In genomic region chr1:178275174-178275730, GRCm38 (mm10) we compare ENCODE assay signal across 7 mouse cellular contexts. TPM values are rescaled to one million over a fixed set of nuclear protein-coding genes. Genes with fewer than 3 reads are reported as not detected.
DNase-seq lines count a peak whose midpoint lies in the region; ATAC-seq and TF ChIP-seq lines count a peak whose summit lies in the region.

No protein-coding gene starts in this region.

- DNase-seq in left cerebral cortex, adult 2 months (ENCODE audit: extremely low spot score in 1 of 2, low spot score in 2 of 2): no peak
- no peak for DNase-seq in left cerebral cortex, postnatal 10 days (ENCODE audit: extremely low spot score in 1 of 2, low spot score in 2 of 2)
- no peak for DNase-seq in forebrain, embryonic 10.5 days (ENCODE audit: extremely low spot score, low spot score)
- no peak for DNase-seq in adrenal gland, postnatal 36 days

- 54% methylated on average over 9 of the region's 9 CpGs for WGBS in forebrain, embryonic 10.5 days
- WGBS in intestine, embryonic 16.5 days: 25% methylated on average over 9 of the region's 9 CpGs
- 27% methylated on average over 9 of the region's 9 CpGs for WGBS in neural tube, embryonic 13.5 days

- H3K27me3 ChIP-seq in forebrain, embryonic 10.5 days (ENCODE audit: poor library complexity, severe bottlenecking): peaks cover 31% of the 10 kb centered on the region
- H3K27me3 ChIP-seq in intestine, embryonic 16.5 days (replicated peaks; ENCODE audit: control insufficient read depth, insufficient read depth, low read length): no peaks in the 10 kb centered on the region
- H3K27me3 ChIP-seq in neural tube, embryonic 13.5 days: peaks cover 12% of the 10 kb centered on the region

- ATAC-seq in intestine, embryonic 16.5 days: peak; percentile 79
- 0 out of 2 replicates have a peak, but pooled peaks have one; percentile 1 for ATAC-seq in neural tube, embryonic 13.5 days (ENCODE audit: low read depth)
- no peak for ATAC-seq in cerebellum, adult (ENCODE audit: insufficient number of reproducible peaks, low FRiP score, low TSS enrichment)

- no peak overlapping the region for H3K4me3 ChIP-seq in left cerebral cortex, adult 2 months
- H3K4me3 ChIP-seq in forebrain, embryonic 10.5 days: peak overlapping the region; percentile 69
- H3K4me3 ChIP-seq in intestine, embryonic 16.5 days (ENCODE audit: low read length): peak overlapping the region; percentile 70
- H3K4me3 ChIP-seq in neural tube, embryonic 13.5 days: peak overlapping the region; percentile 63

- no peaks in the 10 kb centered on the region for H3K36me3 ChIP-seq in forebrain, embryonic 10.5 days (replicated peaks)
- H3K36me3 ChIP-seq in intestine, embryonic 16.5 days (ENCODE audit: control insufficient read depth, insufficient read depth, low read length): no peaks in the 10 kb centered on the region
- no peaks in the 10 kb centered on the region for H3K36me3 ChIP-seq in neural tube, embryonic 13.5 days

- H3K4me1 ChIP-seq in forebrain, embryonic 10.5 days: peaks cover 13% of the 10 kb centered on the region
- H3K4me1 ChIP-seq in intestine, embryonic 16.5 days (ENCODE audit: control insufficient read depth, insufficient read depth, low read length): peaks cover 3% of the 10 kb centered on the region; the same call in 1 of the 2 replicates
- peaks cover 4% of the 10 kb centered on the region; the same call in 1 of the 2 replicates for H3K4me1 ChIP-seq in neural tube, embryonic 13.5 days (replicated peaks)

- peak overlapping the region; percentile 92 for H3K27ac ChIP-seq in left cerebral cortex, adult 2 months
- 0 out of 2 replicates have a peak overlapping the region, but pooled peaks have one; percentile 92 for H3K27ac ChIP-seq in forebrain, embryonic 10.5 days
- H3K27ac ChIP-seq in intestine, embryonic 16.5 days (ENCODE audit: low read length): no peak overlapping the region
- H3K27ac ChIP-seq in neural tube, embryonic 13.5 days (replicated peaks): no peak overlapping the region

- intact Hi-C loops in left cerebral cortex, adult 2 months (cut with DNase I): no loop called here
- intact Hi-C loops in left cerebral cortex, postnatal 10 days (cut with DNase I): no loop called here

- H3K9me3 ChIP-seq in forebrain, embryonic 10.5 days: no peaks in the 10 kb centered on the region
- no peaks in the 10 kb centered on the region for H3K9me3 ChIP-seq in intestine, embryonic 16.5 days (ENCODE audit: control insufficient read depth, low read length)
- no peaks in the 10 kb centered on the region for H3K9me3 ChIP-seq in neural tube, embryonic 13.5 days

- H3K4me2 ChIP-seq in intestine, embryonic 16.5 days (ENCODE audit: low read depth, low read length): peak overlapping the region; percentile 92
- peak overlapping the region; percentile 66 for H3K4me2 ChIP-seq in neural tube, embryonic 13.5 days

- TF ChIP-seq CTCF in left cerebral cortex, adult 2 months (IDR thresholded peaks at IDR 0.05): no peak

- H3K9ac ChIP-seq in intestine, embryonic 16.5 days (ENCODE audit: low read depth, low read length): no peak overlapping the region
- H3K9ac ChIP-seq in neural tube, embryonic 13.5 days: peak overlapping the region; percentile 87; the same call in 1 of the 2 replicates

RNA-seq across cellular contexts. Expression of gene Cox20, which starts 43.7 kb away (rescaled TPM):
- total RNA-seq in left cerebral cortex, adult 2 months (2021): 10 to 100 TPM; 30.0 to 33.3 TPM
- total RNA-seq in left cerebral cortex, postnatal 10 days (2021): 10 to 100 TPM; 33.4 to 33.6 TPM
- polyA plus RNA-seq in forebrain, embryonic 10.5 days (2016; fragmentation: Nextera tagmentation; extraction: Ambion mirVana): 77.3 and 84.2 TPM in 2 replicates
- polyA plus RNA-seq in intestine, embryonic 16.5 days (2015; fragmentation: Nextera tagmentation; extraction: Ambion mirVana): 136 and 142 TPM in 2 replicates
- polyA plus RNA-seq in neural tube, embryonic 13.5 days (2015; fragmentation: Nextera tagmentation; extraction: Ambion mirVana): 133 and 138 TPM in 2 replicates
- total RNA-seq in adrenal gland, postnatal 36 days (2021): 100 to 1,000 TPM in 1 of 2 experiments, 10 to 100 TPM in 1; 79.2 to 103 TPM

Comparison
In these comparisons a context has a peak if more than half of its experiments do, and no peak if none do; other contexts are left out.
1. H3K27ac ChIP-seq: peak in left cerebral cortex, adult 2 months (single experiment) and forebrain, embryonic 10.5 days (single experiment); none in intestine, embryonic 16.5 days (single experiment) and neural tube, embryonic 13.5 days (single experiment).